Mouse (Mus musculus) embryo, embryonic 10 days (tissue): ENCODE measurements around the gene Gpnmb.

Source experiments
- DNase-seq: peaks from one replicate; pipeline ENCODE4 v3.0.0-alpha.2; 2015; ENCODE audit warnings: low spot score

Gene Gpnmb

GRCm38 (mm10) chr6:49031230-49031629 is 5.1 kb upstream of the Gpnmb start:
- DNase-seq = no peak

DNA sequence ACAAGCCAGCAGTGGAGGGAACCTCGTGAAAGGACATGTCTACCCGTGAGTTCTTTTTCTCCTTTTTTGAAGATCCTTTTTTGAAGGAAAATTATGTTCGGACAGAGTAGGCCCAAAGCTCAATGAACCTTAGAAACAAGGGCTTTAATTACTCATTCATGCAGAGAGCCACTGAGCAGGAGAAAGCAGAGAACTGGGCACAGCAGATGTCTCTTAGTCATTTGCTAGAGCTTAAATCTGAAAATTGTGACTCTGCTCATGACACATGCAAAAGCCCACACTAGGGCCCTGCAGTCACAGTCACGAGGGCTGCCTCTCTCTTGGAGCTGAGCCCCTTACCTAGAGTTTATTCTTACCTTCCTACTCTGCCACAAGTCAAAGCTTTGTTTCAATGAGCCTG is 3.6 kb upstream of the Gpnmb start:
- DNase-seq = no peak

- DNase-seq = no peak
These were observed 919 bp downstream of the Gpnmb start for GRCm38 (mm10) chr6:49037268-49037662.

DNA sequence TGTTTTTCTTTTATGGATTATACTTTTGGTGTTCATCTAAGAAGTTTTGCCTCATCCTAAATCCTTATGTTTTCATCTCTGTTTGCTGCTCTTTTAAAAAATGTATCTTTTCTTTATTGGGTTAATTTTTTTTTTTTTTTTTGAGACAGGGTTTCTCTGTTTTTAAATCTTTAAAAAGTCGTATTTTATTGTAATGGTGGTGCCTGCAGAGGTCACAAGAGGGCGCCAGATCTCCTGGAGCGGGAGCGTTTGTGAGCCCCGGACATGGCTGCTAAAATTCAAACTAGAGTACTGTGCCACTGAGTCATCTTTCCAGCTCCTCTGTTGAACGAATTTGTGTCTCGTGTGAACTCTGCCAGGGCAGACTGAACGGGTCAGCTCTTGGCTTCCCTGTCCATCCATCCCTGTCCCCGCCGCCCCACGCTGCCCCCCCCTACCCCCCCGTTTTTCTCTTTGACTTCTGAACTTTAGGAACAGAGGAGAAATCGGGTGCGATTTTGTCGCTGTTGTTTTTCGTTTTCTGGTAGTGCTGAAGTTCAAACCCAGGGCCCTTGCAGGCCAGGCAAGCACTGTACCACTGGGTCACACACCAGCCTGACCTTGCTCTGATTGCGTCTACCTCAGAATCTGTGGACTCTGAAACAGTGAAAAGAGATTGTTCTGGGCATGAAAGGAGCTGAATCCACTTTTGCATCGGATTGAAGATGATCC is 3.3 kb downstream of the Gpnmb start:
- peak; percentile 81 for DNase-seq

DNA sequence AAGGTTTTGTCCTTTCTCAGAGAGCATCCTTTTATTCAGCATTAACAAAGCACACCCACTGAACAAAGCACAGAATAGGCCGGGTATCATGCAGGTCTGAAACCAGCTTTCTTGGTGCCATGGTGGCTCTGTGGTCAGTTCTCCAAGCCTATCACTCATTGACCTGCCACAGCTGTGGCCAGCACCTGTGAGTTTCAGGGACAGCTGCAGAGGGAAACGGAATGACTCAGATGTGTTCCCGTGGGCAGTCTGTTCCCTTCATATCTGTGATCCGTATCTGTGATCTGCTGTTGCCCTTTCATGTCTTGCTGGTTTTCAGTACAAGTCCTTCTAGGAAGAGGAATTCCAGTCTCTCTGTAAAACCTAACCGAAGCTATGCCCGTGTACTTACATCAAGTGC is 10.2 kb downstream of the Gpnmb start:
- no peak for DNase-seq

GRCm38 (mm10) chr6:49046976-49047375 is 10.6 kb downstream of the Gpnmb start:
- no peak for DNase-seq

GRCm38 (mm10) chr6:49047848-49048247 is 11.5 kb downstream of the Gpnmb start:
- no peak for DNase-seq

DNA sequence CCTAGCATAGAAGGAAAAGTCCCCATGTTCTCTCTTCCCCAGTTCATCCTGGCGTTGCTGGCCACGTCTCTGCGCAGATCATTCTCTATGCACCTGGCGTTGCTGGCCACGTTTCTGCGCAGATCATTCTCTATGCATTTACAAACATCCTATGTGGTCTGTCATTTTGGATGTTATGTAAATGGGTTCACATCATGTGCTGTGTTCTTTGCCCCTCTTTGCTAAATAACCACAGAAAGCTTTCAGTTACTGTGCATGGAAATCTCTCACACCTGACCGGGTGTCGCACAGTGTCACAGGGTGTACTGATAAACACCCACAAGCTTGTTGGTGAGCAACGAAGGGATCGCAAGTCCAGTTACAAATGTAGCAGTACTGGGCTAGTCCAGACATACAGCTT is 12.0 kb downstream of the Gpnmb start:
- DNase-seq = no peak

DNA sequence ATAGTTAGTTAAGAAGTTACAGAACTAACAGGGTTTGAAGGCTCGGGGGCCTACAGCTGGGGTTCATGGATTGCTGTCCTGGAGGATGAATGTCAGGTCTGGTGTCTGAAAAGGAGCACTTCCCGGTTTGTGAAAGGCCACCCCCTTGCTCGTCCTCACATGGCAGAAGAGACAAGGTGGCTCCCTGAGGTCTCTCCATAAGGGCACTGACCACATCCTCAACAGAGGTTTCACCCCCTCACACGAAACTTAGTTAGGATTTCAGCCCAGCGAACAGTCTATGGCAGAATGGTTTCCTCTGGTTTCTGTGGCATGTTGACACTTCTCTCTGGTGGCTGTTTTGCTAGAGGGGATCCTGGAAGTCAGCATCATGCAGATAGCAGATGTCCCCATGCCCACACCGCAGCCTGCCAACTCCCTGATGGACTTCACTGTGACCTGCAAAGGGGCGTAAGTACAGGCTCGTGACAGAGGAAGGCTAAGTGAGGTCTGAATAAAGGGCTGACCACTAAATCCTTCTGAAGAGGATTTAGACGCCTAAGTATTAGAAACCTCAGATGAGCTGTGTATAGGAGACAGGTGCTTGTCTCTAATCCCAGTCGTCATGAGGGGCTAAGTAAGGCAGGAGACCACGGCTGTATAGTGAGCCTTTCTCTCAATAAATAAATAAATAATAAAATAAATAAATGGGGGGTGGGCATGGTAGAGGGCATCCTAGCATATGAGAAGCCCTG is 14.5 kb downstream of the Gpnmb start:
- DNase-seq = no peak

DNA sequence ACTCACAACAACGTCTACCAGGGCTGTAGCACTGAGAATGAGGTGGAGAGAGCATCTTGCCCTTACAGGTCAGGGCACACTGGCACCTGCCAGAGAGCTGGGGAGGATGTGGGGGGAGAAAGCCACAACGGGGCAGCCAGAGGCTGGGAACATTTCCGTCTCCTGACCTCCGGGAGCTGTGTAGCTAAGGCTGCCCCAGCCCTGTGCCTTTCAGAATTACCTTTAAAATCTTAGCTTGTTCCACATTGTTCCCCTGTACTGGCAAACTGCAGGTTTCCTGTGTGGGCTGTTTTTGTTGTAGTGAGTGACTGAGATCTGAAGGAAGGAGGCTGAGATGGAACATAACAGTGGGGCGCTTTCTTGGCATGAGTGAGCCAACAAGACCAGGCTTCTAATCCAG is 15.8 kb downstream of the Gpnmb start:
- no peak for DNase-seq

DNA sequence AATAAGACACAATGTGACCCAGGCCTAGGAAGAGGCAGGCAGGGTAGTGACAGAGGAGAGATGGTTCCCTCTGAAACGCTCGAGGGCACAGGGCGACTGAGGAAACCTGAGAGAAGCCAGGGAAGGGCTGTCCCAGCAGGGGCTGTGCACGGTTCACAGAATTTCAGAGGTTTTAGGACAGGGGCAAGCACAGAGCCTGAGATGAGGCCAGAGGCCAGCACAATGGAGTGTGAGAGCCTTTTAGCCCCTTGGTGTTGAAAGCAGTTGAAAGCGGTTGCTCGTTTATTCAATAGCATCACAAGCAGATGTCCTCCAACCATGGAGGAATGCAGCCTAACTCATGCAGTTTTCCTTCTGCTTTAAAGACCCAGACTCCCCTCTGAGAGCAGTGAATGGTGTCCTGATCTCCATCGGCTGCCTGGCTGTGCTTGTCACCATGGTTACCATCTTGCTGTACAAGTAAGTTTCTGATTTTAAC is 18.9 kb downstream of the Gpnmb start:
- DNase-seq = peak; percentile 82

DNA sequence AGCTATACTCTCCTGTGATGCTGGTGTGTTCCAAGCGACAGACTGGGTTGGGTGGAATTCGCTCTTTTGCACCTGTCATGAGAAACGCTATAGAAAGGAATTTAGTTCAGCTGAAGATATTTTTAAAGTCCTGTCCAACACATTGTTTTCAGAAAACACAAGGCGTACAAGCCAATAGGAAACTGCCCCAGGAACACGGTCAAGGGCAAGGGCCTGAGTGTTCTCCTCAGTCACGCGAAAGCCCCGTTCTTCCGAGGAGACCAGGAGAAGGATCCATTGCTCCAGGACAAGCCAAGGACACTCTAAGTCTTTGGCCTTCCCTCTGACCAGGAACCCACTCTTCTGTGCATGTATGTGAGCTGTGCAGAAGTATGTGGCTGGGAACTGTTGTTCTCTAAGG is 19.7 kb downstream of the Gpnmb start:
- no peak for DNase-seq

GRCm38 (mm10) chr6:49057053-49058021 is 21.0 kb downstream of the Gpnmb start:
- DNase-seq = peak; percentile 88

DNA sequence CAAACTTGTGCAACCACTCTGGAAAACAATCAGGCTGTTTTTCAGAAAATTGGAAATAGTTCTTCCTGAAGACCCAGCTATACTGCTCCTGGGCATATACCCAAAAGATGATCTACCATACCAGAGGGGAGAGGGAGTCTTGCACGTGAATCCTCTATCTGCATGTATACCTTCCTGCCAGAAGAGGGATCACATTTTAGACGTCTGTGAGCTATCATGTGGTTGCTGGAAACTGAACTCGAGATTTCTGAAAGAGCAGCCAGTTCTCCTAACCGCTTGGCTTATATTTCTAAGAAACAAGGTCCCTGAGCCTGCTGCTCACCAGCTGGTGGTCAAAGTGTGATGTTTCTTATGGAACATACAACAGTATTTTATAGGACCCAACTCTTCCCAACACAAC is 32.0 kb downstream of the Gpnmb start:
- DNase-seq = no peak

GRCm38 (mm10) chr6:49073304-49074116 is 37.2 kb downstream of the Gpnmb start, which contains the start of gene Malsu1:
Gene Malsu1 (plus strand): TSS chr6:49073795.
- peak; percentile 96 for DNase-seq

GRCm38 (mm10) chr6:49074117-49074490 is 37.8 kb downstream of the Gpnmb start:
- DNase-seq = peak; percentile 38

GRCm38 (mm10) chr6:49077894-49078293 is 41.5 kb downstream of the Gpnmb start:
- DNase-seq = no peak

DNA sequence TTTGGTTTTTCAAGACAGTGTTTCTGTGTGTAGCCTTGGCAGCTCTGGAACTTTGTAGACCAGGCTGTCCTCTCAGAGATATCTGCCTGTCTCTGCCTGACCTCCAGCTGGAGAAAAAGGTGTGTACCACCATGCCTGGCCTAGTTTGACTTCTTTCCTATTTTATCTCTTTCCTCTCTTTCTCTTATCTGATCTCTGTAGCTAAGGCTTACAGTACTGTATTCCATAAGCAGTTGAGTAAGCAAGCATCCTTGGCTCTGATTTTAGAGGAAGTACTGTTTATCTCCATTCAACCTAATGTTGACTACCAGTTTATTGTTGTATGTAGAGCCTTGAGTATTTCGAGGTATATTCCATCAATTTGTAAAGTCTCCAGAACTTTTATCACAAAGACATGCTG is 43.0 kb downstream of the Gpnmb start:
- DNase-seq = no peak

DNA sequence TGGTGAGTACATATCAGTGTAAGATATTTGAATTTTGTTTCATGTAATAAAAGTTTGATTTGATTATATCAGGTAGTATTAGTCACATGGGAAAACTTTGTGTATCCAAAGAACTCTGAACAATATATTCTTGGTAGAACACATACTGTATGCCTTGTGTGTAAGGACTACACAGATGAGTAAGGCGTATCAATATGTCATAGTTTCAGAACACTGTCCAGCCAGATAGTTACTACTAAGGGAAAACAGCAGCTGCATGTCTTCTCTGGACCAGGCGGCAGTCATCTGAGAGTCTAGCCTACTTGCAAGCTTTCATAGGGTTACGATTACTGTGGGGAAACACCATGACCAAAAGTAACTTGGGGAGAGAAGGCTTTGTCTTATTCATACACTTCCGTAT is 46.7 kb downstream of the Gpnmb start:
- no peak for DNase-seq

DNA sequence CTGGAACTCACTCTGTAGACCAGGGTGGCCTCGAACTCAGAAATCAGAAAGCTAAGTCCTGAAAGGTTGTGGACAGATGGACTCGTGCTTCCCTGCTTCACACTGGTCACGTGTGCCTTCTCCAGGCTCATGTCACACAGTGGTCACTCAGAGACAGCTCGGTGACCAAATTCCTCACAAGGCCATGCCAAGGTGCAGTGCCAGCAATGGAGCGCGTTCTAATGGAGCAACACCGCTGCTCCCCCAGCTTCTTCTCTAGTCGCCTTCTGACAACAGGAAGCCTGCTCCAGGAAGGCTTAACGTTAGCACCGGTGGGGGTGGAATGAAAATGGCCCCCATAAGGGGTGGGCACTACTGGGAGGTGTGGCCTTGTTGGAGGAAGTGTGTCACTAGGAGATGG is 58.6 kb downstream of the Gpnmb start:
- no peak for DNase-seq

DNA sequence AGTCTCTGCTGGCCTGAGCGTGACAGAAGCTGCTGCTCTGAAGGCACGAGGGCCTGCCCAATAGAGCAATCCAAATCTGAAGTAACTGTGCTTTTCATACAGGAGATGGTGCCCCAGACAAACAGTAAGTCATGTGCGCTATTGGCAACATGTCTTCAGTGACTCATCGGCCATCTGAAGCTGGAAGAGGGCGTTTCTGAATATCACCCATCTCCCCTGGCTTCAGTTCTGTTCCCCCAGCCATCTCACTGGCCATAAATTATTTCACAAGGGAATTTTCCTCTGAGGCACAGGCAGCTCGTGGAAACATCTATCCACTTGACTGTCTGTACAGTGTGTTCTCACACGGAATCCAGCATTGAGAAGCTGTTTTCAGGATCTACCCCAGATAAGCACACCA is 60.1 kb downstream of the Gpnmb start:
- DNase-seq = no peak
